Mouse (Mus musculus): ENCODE measurements at regions not wholly inside any gene's neighbourhood (a gene's known extent, or its start where the extent isn't known, plus 50 kb on each side); places are given as distances from the start of the nearest gene placed in this dataset.
A peak's percentile ranks its signal among the peaks of the same experiment; 100 is the strongest.

DNA sequence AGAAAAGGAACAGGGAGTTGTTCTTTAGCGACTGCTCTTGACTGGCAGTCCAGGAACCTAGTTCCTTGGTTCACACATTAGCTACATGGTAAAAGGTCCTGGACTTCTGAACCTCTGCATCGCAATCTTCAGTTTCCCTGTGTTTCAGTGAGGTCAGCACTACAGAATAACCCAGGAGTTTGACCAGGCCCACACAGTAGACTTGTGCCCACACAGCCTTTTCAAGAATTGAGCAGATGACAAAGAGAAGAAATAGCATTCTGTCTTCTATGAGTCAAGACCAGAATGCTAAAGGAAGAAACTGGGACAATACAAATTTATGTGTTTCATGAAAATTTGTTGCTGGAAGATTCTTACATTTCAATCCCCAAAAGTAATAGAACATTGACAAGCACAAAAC lies 1162.7 kb upstream of the Slc39a10 start:
- intact Hi-C loops (cut with DNase I), result no loop called here
- DNase-seq (ENCODE audit: low spot score in 2 of 2), result peak in 1 of 2 experiments; percentile 10

DNA sequence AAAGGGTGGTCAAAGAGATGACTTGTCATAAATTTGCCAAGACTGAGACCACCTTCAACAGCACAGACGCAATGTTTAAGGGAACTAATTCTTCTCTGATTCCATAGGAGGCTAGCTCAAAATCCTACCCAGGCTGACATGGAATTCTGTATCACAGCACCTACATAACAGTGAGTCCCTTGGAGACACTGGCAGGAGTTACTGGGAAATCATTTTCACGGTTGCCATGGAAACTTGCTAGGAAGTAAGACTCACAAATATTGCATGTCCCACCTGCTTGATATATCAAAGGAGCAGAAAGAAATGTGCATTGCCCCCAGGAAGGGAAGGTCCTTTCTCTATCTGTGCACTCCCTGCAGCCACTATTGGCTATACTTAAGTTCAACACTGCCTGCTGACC lies 1139.0 kb upstream of the Slc39a10 start:
- intact Hi-C loops (cut with DNase I), result no loop called here

More for the DNA sequence above, 1139.0 kb upstream of the Slc39a10 start:
- no peak for DNase-seq (ENCODE audit: low spot score in 2 of 2)
